Mouse (Mus musculus) right cerebral cortex, postnatal 4 days (tissue): ENCODE data around the gene Ccdc163.

Experiments used
- DNase-seq: peaks from one replicate; pipeline ENCODE4 v3.0.0-alpha.2; 2022

The Ccdc163 gene

DNA sequence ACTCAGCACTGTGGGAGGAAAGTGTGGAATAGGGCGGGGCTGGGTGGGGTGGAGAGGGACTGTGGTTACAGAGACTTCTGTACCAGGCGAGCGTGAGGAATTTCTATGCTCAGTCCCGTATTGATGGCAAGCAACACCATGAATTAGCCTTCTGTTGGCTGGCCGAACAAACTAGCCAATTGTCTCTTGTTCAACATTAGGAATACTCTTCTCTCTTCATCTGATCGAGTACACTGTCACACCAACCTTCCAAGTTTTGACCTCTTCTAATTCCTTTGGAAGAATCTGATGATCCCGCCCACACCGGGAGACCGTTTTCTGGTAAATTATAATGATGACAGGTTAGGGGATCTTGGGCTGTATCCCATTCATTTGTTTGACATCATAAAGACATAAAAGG, 643 bp upstream of the Ccdc163 start:
- peak; percentile 7 for DNase-seq

DNA sequence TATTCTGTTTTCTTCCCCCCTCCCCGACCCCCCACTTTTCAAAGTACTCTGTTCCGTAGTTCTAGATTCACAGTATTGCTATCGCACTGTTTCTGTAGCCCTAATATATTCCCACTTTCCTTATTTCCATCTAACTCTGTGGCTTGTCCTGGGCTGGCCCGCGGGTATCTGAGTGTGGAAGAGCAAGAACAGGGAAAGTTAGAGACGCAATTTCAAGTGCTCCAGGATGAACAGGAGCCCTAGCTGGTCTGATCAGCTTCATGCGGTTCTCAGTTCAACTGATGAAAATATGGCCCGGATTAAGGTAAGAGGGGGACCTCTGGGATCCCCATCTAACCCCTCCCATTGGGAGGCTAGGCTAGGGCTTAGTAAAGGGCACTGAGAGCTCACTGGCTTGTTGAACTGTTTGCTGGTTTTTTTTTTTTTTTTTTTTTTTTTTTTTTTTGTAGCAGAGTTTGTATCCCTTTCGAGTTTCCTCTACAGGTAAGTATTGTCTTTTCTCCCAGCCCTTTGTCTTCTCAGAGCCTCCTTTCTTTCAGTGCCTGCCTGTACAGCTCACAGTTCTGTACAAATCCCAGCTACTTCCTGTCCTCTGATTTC, 582 bp downstream of the Ccdc163 start:
- no peak for DNase-seq

DNA sequence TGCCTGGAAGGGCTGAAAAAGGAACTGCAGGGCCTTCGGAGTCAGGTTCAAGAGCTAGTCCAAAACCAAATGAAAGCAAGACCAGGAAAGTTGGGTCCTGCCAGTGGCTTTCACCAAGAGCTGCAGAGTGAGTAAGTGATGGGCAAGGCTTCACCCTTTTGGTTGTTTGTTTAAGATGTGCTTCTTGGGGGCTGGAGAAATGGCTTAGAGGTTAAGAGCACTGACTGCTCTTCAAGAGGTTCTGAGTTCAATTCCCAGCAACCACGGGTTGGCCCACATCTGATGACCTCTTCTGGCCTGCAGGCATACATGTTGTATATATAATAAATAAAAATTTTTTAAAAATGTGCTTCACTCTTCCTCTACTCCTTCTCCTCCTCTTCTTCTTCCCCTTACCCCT, 1.8 kb downstream of the Ccdc163 start:
- no peak for DNase-seq

DNA sequence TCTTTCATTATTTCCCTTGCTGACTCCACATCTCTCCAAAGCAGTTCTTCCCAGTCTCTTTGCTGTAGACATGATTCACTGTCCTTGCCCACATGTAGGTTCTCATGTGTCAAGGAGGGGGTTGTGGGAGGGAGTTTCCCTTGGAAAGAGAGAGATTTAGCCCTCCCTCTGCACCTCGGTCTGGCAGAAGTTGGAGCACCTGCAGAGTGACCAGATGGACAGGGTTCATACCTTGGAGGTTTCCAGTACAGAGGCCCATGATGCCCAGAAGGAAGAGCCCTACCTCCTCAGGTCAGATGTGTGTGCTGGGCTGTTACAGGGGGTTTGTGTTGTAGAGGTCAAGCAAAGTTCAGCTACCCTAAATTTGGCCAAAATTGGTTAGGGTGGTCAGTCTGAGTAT, 4.2 kb downstream of the Ccdc163 start:
- no peak for DNase-seq

DNA sequence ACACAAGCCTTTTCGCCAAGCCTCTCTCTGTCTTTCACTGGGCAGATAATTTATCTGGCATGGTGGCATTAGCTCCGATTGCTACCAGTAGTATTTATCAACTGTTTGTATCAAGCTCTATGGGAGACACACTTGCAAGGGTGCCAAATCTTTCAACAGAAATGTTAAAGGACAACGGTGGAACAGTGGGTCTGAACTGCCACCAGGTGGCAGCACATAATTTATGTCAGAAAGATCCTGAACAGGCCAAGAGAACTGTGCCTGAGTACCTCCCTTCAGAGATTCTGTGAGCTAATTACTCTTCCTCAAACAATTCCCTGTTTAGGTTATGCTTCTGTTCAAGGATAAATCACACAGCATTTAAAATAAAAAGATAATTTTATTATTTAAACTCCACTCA, 11.1 kb downstream of the Ccdc163 start:
- DNase-seq = peak; percentile 66

DNA sequence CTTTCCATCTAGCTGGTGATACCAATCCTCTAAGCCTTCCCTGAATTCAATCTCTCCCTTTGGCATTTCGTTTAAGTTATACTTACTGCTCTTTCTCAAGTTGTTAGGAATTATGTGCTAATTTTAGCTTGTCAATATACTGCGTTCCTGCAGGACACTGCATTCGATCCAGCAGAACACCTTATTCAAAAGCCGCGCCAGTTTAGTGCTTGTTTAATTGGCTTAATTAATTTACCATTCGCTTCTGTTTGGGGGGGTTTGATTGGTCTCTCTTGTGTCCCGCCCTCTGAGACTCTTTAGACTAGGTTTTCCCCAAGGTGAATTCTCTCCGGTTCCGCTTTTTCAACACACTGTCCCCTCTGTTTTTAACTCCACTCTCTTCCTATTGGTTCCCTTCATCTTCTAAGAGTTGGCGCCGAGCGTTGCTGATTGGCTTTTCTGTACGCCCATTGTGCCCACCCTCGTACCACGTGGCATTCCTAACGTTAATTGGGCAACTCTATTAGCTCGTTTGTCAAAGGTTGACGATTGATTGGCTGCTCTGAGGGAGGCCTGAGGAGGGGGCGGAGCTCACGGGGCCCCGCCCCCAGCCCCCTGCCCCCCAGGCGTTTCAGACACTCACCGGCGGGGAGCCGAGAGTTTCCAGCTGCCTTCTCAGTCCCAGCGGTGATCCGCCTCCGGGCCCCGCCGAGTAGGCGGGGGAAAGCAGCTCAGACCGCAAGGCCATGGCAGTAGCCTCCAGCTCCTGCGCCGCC, 12.2 kb downstream of the Ccdc163 start, which contains the start of gene Tesk2:
Gene Tesk2, plus strand, starts transcription at position 606 of the 755 bp plus-strand sequence.
- peak; percentile 84 for DNase-seq

DNA sequence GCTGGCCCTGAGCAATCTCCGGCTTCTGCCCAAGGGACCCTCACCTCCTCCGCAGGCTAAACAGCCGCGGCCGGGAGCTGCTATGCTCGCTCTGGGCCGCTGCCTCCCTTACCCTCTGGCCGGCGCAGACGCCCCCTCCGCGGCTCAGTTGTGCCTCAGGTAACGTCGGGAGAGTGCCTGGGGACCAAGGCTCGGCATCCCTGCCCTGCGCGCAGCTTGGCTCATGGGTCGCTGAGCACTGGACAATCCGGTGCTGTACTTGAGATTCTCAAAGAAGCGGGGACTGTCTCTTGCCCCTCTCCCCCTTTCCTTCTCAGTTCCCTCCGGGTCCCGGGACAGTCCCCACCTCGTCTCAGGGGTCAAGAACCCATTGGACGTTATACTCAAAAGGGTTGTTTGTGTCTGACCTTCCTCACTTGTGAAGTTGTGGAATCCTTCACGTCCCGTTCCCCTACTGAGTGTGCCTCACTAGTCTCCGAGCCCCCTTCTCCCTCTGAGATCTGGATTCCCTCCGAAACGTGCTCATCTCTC, 12.9 kb downstream of the Ccdc163 start:
- DNase-seq = no peak

DNA sequence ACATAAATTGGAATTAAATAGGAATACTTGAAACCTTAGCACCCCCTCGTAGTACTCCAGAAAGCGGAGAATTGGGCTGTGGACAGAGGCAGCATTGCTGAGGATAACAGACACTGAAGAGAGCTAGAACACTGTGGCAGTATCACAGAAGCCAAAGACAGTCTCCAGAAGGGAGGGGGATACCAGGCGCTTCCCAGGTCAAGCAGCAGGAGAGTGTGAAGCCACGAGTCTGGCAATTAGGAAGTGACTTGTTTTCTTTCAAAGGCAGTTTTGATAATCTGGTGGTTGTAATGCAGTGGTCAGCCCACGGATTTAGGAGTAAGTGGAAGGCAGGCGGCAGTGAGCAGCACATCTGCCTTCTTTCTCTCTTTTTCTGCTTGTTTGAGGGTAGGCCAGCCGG, 13.9 kb downstream of the Ccdc163 start:
- no peak for DNase-seq

DNA sequence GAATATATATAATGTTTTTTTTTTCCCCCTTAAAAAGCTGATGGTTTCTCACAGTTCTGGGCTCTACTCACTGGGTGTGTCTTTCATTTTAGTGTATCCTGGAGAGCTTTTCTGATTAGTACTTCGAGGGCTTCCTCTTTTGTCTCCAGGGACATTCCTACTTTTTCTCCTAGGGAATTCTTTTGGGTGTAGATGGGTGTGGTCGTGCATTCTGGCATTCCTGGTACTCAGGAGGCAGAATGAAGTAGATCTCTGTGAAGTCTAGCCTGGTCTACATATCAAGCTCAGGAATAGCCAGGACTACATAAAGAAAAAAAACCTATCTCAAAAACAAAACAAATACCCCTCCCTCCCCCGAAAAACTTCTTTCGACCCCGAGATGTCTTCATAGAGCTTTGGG, 17.1 kb downstream of the Ccdc163 start:
- no peak for DNase-seq

DNA sequence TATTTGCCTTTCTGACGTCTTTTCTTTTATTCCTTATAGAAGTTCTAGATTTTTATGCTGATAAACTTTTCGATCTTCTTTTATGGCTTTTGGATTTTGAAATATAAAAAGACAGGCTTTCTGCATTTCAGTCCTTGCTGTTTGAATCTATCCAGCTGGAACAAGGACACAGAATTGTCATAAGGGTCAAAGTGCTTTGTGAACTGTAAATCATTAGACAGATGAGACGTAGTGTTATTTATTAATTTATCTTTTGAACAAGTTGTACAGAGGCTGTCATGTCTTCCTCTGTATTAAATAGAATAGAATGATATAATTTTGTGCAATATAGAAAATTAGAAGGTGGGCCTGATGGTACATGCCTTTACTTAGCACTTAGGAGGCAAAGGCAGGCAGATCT, 19.1 kb downstream of the Ccdc163 start:
- no peak for DNase-seq

DNA sequence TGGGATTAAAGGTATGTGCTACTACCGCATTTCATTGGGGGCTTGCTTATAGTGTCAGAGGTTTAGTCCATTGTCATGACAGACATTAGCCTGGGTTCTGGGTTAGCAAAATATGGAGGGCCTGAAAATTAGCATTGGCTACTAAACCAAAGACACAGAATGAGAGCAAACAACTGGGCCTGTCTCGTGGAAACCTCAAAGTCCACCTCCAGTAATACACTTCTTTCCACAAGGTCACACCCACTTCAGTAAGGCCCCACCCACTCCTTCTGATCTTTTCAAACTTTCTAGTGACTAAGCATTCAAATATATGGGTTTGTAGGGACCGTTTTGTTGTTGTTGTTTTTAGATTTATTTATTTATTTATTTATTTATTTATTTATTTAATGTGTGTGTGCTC, 21.2 kb downstream of the Ccdc163 start:
- DNase-seq = no peak

DNA sequence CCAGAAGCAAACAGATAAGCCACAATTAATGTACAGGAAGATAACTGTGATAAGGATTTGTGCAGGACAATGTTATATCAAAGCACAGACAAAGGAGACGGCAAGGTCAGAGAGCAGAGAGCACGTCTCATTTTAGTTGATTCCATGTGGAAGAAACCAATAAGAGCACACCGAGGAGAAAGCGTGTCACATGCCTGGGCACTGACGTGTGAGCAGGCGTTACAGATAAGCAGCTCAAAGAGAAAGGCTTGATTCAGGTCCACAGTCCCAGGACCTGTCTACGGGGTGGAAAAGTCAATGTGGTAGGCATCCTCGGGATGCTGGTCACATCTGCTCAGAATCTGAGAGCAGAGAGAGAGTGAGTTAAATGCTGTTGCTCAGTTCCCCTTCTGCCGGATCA, 22.8 kb downstream of the Ccdc163 start:
- DNase-seq = no peak

DNA sequence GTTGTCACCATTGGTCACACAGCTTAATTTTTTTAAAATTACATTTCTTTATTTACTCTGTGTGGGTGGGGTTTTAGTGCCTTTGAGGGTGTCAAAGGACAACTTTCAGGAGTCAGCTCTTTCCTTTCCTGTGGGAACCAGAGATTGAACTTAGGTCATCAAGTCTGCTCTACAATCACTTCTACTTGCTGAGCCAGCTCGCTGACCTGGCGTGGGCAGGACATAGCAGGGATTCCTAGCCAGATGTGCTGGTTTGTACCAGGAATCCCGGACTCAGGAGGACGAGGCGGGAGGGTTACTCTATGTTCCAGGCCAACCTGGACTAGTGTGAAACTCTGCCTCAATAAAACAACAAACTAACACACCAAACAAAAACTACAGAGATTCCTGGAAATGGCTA, 24.0 kb downstream of the Ccdc163 start:
- DNase-seq = no peak

DNA sequence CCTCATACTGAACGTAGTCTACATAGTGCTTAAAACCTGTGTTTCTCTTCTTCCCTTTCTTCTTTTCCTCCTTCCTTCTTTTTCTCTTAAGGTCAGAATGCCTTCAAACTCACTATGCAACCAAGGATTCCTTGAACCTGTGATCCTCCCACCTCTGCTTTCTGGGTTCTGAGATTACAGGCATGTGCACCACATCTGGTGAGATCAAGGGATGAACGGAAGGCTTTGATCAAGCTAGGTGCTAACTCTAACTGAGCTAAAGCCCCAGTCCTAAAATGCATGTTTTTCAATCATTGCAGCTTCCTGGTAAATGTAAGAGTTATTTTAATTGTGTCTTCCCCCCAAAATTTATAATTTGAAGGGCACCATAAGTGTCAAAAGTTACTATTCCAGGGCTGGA, 26.7 kb downstream of the Ccdc163 start:
- no peak for DNase-seq

DNA sequence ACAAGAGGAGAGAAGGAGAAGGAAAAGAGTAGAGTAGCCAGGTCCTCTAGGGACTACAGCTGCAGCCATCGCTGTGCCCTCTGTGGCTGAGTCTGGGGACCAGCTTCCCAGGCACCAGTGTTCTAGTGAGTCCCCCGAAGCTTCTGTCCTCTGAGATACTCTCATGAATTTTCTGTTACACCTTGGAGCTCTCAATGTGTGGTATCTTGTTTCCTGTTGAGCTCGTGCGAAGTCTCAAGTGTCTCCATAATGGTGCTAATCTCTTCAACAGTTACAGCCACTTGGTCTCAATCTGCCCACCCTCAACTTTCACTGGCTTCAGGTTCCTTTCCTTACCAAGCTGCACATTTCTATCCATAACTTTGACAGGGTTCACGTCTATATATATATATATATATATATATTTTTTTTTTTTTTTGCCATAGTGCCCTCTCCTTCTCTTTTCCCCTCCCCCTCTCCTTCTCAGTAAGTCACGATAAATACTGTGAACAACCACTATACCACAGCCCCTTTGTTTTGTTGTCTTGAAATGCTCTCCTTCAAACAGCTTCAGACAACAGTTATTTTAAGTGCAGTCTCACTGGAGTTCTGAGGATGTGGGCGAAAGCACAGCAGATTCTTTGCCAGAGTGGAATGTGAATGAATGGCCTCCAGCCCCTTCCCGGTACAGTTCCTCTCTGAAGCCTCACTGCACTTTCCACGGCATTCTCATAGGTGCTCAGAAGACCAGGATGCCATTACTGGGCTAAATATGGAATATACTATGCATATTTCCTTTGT, 30.9 kb downstream of the Ccdc163 start:
- DNase-seq = no peak

DNA sequence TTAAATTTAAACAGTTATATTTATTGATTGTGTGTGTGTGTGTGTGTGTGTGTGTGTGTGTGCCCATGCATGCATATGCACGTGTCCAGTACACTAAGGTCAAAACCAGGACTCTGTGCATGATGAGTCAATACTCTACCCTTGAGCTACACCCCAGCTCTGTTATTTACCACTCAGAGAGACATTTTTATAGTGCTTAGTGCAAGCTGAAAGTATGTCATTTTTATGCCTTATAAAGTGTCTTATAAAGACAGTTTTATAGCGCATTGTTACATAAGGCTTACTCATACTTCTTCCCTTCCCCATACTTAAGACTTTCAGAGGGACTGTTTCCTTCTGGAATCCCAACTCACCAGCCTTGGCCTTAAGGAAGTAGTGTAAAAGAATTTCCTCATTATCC, 41.4 kb downstream of the Ccdc163 start:
- DNase-seq = no peak

DNA sequence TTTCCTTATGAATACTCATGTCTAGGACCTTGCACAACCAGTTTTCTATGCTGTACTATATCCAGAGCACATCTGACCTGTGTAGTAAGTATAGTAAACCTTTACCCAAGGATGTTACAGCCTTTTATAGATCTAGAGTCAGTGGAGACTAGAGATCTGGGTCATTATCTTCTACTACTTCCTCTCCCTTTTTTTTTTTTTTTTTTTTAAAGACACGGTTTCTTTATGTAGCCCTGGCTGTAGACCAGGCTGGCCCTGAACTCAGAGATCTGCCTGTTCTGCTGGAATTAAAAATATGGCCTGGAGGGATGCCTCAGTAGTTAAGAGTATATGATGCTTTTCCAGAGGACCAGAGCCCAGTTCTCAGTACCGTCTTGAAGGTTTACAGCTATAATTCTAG, 53.6 kb downstream of the Ccdc163 start:
- no peak for DNase-seq

DNA sequence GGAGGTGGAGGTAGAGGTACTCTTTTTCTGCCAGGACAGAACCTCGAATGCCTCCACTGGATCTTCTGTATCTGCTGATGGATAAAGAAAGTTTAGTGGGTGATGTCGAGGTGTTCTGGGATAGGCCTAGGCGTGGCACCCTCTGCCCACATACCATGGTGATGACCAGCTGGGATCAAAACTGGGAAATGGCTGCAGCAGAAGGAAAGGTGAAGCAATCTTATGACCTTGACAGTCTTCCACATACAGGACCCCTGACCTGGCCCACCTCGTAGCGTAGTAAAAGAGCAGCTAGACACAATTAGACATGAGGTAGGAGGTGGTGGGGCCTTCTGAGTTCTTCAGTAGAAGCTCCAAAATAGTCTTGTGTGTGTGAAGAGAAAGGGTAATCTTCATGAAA, 55.7 kb downstream of the Ccdc163 start:
- DNase-seq = no peak

DNA sequence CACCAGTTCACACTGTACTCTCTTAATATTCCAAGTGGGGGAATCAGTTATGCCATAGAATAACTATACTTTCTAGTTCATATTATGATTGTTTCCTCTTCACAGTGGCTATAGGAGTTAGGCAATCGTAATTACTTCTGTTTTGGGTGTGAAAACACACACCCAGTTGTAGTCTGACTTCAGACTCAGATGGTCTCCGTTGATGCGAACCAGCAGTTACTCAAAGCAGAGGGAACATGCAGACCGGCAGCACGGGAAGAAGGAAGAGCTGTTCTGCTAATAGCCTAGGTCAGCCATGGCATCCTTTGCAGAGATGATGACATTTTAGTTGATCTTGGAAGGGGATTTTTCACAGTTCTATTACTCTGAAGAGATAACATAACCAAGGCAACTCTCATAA, 60.2 kb downstream of the Ccdc163 start:
- DNase-seq = no peak

DNA sequence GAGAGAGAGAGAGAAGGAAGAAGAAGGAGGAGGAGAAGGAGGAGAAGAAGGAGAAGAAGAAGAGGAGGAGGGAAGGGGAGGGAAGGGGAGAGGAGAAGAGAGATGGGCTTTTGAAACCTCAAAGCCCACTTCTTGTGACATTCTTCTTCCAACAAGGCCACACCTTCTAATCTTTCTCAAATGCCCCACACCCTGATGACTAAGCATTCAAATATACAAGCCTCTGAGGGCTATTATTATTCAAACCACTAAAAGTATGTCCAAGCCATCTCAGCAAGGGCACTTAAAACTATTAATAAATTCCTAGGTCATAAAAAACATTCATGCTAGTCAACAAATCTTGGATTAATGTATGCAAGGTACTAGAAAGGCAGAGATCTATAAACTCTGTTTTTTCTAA, 60.8 kb downstream of the Ccdc163 start:
- no peak for DNase-seq

DNA sequence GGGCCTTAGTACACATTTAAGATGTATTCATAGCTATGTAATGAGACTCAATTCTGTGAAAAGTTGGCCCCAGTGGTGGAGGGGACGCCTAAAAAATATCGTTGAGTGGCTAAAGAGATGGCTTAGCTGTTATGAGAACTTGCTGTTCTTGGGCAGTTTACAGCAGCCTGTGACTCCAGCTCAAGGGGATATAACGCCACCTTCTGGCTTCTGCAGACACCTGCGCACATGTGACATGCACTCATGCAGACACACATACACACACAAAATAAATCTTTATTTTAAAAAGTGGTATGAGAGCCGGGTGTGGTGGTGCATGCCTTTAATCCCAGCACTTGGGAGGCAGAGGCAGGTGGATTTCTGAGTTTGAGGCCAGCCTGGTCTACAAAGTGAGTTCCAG, 68.1 kb downstream of the Ccdc163 start:
- DNase-seq = no peak

DNA sequence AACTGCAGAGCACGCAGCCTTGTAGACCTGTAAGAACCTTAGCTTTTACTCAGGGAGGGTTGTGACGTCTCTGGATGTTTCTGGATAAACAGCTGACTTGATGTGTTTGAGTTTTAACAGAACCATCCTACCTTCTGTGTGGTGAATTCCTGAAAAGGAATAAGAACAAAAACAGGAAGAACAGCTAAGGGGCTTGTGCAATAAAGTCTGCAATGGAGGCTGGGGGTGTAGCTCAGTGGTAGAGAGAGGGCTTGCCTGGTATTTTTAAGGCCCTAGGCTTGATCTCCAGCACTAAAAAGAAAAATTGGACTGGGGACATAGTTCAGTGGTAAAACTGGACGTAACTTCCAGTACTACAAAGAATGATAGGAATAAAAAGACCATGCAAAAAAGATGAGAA, 68.8 kb downstream of the Ccdc163 start:
- DNase-seq = no peak

DNA sequence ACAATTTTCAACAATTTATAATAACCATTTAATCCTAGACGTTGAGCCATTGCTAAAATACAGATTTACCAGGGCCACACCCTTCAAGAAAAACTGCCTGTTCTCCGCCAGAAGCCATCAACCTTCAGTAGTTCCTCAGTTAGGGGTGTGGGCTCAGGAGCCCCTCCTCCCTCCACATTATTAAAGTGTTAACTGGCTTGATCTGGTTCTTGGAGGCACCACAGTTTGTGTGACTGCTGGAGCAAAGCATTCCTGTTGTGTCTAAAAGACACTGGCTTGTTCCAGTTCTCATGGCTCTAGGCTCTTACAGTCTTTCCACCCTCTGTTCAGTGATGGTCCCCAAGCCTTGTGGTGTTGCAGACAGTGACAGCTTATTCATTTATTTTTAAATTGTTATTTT, 72.2 kb downstream of the Ccdc163 start:
- DNase-seq = no peak

DNA sequence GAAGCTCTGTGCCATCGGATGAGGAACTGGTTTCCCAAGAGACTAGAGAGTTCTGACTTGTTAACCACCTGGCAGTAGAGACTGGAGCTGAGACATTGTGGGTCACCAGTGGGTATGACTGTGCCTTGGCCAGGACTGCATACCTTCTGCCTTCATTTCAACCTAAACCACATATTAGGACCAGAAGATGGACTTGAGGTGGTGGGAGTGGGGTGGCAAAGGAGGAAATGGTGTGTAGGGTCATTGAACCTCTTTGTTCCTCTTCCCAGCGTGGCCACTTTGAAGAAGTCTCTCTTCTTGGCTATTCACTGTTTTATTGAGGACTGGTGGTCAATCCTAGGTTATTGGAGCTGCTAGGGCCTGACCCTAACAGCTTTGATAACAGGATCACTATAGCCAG, 73.1 kb downstream of the Ccdc163 start:
- no peak for DNase-seq
